Mouse (Mus musculus) layer of hippocampus, adult 8-10 months (tissue): ENCODE measurements around the gene Hoxd10. TPM values are rescaled to one million over a fixed set of nuclear protein-coding genes. Genes with fewer than 3 reads are reported as not detected.

Experiments used
- DNase-seq, 2 experiments: peaks; one replicate each; pipeline ENCODE4 v3.0.0; 2022; ENCODE audit warnings: low spot score in 2 of 2
- total RNA-seq, 4 experiments: library from RNA; stranded (reverse); gene quantifications; 2 replicates each; pipeline ENCODE4 v1.2.4; 2022

Gene Hoxd10
- total RNA-seq, 4 experiments from 2014 or later: not detected

DNA sequence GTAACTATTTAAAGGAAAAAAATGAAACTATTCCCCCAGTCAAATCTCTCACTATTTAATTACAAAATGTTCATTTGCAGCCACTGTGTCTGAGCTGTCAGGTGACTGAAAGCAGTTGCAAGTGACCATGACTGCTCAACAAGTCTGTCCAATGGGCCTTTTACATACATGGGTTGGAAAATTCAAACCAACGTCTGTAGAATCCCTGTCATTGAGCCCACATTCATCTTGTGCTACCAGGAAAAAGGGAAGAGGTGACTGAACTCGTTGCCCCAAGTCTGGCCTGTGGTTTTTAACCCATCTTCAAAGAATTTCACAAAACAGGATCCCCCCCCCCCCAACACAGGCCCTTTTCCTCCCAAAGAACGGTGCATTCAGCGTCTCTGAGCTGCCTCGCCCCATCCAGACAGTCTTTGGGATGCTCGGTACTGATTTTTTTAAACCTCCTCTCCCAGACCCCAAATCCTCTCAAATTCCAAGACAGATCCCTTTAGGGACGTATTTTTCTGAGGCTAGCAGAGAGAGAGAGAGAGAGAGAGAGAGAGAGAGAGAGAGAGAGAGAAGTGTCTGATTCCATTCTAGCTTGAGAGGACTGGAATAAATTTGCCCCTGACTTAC, 4.2 kb downstream of the Hoxd10 start:
- DNase-seq: no peak

DNA sequence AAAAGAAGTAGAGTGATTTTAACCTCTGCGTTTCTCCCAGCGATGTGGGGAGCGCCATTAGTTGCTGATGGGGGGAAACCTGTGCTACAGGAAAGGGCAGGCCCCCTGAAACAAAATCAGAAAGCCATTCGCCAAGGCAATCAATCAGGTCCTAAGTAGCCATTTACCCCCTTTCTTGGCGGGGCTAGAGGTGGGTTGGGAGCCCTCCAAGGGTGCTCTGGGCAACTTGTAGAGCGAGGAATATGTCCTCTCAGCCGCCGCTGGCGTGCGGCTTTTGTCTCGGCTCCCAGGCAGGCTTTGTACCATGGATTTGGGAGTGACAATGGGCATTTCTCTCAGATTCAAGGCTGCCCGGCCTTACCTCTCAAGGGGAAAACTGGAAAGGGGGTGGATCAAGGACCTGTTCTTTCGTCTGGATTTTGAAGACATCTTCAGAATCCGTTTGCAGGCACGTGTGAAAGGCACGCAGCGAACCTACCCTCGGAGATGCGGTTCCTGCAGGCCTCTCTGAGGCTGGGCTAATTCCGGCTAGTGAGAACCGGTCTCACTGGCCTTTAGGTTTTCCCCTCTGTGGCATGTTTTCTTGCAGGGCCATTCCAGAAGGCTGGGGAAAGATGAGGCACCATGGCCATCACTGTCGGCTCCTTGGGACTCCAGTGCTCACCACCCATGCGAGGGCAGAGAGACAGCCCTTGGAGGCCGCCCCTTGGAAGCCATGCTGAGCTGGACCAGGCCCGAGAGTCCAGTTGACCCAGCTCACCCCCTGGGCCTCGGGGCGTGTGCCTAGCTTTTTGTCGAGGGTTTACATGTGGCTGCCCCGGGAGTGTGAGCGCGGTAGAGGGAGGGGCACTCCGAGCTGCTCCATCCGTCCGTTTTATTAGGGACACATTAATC, 5.0 kb downstream of the Hoxd10 start:
- DNase-seq: no peak

DNA sequence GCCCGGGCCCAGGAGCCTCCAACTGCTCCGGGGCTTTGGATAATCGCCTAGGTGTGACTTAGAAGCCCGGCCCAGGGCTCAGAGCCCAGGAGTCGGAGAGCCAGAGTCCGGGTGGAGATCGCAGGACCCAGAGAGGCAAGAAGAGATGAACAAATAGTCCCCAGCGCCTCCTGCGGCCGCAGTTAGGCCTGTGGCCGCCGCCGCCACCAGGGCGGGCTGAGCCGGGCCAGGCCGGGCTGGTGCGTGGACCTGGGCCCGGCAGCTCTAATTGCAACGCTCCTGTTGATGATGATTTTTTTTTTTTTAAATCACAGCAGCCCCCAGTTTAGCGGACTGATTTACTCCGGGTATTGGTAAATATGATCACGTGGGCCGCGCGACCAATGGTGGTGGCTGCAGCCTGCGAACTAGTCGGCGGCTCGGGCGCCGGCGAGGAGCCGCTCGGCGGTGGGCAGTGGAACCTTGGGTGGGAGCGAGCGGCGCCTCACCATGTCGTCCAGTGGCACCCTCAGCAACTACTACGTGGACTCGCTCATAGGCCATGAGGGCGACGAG, 5.9 kb downstream of the Hoxd10 start, which contains the start of gene Hoxd9:
Gene Hoxd9 (plus strand): TSS at position 161 of the 555 bp plus-strand sequence.
- no peak for DNase-seq

DNA sequence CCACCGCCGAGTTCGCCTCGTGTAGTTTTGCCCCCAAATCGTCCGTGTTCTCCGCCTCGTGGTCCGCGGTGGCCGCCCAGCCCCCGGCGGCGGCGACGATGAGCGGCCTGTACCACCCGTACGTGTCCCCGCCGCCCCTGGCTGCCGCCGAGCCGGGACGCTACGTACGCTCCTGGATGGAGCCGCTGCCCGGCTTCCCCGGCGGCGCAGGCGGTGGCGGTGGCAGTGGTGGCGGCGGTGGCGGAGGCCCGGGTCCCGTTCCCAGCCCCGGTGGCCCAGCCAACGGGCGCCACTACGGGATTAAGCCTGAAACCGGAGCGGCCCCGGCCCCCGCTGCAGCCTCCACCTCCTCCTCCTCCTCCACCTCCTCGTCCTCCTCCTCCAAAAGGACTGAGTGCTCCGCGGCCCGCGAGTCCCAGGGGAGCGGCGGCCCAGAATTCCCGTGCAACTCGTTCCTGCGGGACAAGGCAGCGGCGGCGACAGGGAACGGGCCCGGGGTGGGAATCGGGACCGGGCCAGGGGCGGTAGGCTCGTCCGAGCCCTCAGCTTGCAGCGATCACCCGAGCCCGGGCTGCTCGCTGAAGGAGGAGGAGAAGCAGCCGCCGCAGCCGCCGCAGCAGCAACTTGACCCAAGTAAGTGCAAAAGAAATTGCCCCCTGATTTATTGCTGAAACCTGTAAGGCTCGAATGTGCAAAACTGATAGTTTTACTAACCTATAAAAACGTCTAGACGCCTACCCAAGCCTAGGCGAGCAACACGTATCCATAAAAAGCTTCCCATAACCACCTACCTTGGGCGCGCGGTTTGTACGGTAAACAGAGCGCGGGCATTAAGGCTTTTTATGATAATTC, 6.7 kb downstream of the Hoxd10 start:
- DNase-seq: no peak

DNA sequence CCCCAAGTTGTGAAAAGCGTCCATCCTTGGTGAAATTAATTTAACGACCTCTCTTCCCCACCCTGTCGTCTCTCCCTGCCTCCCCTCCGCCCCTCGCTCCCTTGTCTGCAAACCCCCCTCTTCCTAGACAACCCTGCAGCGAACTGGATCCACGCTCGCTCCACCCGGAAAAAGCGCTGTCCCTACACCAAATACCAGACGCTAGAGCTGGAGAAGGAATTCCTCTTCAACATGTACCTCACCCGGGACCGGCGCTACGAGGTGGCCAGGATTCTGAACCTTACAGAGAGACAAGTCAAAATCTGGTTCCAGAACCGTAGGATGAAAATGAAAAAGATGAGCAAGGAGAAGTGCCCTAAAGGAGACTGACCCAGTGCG, 7.3 kb downstream of the Hoxd10 start:
- DNase-seq: no peak

DNA sequence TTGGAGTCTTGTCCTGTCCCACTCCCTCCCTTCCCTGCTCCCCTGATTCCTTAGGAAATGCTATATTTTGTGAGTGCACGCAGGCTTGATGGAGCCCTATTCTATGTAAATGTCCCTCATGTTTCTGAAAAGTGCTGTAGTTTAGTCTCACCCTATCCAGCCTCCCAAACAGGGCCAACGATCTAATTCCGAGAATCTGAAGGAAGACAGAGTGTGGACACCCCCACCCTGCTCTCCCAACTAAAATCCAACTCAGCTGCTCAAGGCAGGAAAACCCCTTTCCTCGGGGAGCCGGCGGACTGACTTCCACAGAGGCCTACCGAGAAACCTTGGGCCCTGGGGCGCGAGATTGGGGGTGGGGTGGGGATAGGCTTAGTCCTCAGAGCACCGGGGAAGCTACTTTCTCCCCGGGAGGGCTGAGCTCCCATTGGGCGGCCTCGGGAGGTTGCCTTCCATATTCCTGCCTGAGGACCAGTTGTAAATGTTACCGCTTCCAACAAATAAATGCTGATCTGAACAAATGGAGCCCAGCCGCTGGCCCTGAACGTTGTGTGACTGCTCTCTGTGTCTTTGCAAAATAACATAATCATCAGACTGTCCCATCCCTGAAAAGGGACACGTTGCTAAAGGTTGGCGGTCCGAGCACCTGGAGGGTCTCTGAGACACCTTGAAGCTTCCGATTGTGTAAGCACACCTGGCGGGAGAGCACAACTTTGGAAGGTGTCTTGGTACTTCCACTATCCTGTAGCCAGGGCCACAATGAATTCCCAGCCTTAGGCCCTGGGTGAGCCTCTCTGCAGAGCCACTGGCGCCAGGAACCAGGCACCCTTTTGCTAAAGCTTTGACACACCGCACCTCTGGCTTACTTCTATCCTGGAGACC, 8.2 kb downstream of the Hoxd10 start:
- DNase-seq: no peak

DNA sequence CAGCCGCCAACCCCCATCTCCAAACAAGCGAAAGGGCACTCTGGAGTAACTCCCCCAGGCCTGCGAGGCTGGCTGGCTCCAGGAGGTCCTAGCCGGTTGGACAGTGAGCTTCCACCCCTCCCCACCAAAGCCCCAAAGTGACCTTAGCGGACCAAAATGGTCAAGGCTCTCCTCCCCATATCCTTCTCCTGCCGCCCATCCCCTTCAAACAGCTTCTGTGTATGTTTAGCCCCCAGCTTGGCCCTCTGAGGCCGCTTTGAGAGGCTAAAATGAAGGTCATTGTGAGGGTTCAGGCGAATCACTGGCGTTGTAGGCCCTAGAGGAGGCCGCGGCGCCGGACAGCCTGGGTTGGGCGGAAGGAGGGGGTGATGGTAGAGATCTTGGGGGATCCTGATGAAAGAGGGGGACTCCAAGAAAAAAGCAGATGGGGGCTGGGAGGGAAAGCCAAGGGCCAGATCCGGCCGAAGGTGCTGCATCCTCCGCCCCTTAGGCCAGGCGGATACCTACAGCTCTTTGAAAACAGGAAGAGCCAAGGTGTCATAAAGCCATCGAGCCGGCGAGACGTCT, 8.9 kb downstream of the Hoxd10 start:
- DNase-seq: no peak

DNA sequence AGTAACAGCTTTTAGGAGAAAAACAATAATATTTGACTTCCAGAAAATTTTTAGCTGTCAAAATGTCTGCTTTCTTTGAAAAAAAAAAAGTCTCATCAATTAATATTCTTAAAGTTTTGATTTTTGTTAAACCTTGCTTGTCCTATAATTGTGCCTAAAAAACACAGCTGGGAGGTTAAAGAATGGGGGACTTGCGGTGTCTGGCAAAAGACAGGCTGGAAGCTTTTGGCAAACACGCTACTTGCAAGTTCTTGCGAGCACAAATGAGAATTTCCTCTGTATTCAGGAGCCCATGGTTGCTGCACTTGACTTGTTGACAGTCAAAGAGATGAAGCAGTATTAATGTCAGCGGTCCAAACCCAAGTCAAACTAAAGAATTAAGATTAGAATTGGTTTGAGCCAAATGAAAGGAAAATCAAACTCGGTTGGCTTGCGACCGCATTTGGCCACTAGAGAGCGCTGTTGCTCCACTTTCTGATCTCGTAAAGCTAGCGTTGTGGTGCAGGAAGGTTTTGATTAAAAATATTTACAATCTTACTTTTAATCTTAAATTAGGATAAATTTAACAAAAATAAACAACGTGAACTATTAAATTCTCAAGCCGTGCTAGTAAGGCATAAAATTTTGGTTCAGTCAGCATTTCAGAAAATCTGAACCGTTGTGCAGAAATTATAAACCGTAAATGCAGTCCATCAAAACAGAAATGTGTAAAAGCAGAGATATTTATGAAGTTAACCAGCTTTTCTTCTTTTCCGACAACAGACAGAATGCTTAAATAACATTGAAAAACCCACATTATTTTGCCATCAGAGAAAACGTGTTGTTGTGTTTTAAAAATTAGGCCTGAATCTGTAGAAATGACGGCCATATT, 10.5 kb downstream of the Hoxd10 start:
- peak; percentile 35 to 82 for DNase-seq

DNA sequence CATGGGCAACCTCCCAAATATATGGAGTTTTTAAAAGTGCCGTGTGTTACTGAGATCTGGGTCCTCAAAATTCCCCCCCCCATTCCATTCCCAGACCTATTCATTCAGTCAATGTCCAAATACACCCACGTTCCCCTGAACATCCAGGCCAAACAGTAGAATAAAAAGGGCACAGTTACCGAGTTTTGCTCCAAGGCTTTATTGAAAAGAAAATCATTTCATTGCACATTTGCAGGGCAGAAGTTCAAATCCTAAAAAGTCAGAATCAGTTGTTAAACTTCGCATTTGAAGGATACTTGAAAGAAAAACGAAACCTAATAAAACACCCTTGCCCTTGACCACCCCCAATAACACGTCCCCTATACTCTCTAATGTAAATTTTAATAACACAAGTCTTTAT, 11.1 kb downstream of the Hoxd10 start:
- no peak for DNase-seq

DNA sequence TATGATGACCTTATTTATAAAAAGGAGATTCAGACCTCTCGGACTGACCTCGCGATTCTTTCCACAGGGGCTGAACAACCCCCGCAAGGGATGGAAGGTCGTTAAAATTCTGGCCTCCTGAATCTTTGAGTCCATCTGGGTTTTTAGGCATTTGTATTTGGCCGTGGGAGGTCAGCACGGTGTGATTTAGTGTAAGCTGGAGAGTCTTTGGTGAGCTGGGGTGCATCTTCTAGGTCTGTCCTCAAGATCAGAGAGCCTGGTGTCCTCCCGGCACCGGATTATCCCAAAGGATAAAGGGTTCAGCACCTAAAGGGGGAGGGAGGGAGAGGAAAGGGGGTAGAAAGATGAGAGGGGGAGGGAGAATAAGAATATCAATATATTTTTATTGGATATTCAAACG, 11.6 kb downstream of the Hoxd10 start:
- no peak for DNase-seq

DNA sequence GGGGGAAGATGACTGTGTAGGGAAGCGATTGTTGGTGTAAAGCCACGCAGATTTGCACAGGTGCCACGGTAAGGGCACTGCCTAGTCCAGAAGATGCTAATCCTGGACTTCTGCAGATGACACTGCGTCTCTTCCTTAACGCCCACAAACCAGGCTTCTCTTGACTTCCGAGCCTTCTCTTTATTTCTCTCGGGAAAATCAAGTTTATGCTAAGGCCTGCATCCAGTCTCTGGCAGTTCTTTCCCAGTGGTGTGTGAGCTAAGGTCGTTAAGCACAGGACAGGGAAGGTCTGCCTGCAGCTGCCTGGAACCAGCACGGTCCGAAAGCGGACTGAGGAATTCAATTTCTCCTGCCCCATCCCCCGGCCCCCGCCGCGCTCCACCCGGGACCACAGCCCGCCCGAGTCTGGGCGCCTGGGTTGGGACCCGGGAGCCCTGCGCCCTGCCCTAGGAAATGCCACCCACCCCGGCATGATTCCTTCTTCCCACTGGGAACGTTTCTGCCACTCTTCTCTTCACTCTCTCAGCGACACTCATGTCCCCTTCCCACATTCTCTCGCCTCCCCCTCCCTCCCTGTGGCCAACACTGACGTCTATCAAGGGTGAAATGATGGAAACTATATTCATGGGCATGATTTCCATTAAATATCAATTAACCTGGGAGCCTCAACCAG, 12.1 kb downstream of the Hoxd10 start:
- DNase-seq: no peak

DNA sequence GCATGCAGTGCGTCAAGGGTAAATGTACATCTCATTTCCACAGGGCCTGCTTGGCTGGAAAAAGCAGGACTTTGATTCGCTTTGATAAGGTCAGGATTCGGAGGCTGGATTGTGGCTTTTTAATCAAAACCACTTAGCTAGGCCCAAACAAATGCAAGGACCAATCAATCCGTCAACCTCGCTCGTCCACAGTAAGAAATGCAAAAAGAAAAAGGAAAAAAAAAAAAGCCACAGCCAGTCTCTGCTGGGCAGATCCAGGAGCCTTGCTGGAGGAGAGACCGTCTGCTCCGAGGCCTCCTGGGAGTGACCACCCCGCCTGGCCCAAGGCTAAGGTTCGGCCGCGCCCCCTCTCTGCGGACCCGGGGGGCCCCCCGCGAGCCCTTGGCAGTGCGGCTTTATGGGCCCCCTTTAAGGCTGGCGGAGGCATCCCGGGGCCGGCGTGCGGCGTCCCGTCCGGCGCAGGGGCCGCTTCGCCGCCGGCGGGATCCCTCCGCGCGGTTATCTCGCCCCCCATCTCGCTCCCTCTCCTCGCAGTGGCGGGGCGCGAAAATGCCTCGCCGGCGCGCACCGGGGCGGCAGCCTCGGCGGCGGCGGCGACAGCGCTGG, 12.8 kb downstream of the Hoxd10 start, which contains the start of gene Hoxd8:
Gene Hoxd8 (plus strand): TSS at position 223 of the 606 bp plus-strand sequence.
- no peak for DNase-seq

DNA sequence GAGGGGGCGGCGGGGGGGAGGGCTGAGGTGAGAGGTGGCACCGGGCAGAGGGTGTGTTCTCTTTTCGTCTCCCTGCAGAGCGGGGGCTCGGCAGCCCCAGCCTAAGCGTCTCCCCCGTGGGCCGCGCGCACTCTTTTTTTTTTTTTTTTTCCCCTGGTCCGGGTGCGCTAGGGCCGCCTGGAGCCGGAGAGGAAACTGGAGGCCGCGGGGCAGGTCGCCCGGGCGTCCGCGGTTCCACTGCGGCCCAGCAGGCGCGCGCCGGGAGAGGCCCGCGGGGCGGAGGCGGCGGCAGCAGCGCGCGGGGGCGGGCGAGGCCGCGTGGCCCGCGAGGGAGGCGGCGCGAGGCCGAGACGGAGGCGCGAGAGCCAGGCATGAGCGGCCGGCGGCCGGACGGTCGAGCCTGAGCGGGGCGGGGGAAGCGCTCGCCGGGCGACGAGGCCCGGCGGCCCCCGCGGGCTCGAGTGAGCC, 13.3 kb downstream of the Hoxd10 start:
- no peak for DNase-seq

DNA sequence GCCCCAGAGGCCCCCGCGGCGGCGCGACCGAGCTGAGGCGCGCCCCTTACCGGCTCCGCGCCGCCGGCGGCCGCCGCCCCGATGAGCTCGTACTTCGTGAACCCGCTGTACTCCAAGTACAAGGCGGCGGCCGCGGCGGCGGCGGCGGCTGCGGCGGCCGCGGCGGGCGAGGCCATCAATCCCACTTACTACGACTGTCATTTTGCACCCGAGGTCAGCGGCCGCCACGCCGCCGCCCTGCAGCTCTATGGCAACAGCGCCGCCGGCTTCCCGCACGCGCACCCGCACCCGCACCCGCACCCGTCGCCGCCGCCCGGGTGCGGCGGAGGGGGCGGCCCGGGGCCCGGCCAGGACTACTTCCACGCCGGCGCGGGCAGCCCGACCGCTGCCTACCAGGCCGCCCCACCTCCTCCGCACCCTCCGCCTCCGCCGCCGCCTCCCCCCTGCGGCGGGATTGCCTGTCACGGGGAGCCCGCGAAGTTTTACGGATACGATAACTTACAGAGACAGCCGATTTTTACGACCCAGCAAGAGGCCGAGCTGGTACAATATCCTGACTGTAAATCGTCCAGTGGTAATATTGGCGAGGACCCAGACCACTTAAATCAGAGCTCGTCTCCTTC, 13.9 kb downstream of the Hoxd10 start:
- DNase-seq: no peak

DNA sequence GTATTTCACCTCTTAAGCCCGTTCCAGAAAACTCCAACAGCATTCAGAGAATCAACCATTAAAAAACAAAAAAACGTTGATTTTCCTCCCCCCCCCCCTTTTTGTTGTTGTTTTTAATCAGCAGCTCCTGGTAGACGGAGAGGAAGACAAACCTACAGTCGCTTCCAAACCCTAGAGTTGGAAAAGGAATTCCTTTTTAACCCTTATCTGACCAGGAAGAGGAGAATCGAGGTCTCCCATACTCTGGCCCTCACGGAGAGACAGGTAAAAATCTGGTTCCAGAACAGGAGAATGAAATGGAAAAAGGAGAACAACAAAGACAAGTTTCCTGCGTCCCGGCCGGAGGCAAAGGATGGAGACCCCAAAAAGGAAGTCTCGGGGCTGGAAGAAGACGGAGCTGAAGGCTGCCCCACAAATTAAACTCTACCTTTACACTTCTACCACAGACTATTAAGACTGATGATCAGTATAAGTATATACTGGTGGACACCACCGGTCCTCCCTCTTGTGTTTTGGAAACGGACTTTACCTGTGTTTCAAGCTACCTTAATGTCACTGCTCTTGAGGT, 14.8 kb downstream of the Hoxd10 start:
- no peak for DNase-seq

DNA sequence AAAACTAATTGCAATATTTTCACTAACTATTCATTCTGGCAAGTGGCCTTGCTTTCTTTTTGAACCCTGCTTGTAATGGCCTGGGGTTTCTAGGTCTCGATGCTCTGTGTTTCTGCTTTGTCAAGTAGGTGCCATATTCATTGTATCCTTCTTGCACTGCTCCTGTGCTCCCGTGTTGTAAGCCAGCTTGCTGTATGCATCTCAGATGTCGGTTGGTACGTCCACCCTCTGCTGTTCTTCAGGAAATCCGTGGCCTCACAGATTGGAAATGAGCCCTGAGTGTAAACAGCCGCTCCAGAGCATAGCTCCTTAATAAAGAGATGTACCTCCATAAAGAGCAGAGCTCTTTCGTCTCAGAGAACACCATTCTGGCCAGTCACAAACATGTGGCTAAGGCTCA, 15.9 kb downstream of the Hoxd10 start:
- DNase-seq: no peak

DNA sequence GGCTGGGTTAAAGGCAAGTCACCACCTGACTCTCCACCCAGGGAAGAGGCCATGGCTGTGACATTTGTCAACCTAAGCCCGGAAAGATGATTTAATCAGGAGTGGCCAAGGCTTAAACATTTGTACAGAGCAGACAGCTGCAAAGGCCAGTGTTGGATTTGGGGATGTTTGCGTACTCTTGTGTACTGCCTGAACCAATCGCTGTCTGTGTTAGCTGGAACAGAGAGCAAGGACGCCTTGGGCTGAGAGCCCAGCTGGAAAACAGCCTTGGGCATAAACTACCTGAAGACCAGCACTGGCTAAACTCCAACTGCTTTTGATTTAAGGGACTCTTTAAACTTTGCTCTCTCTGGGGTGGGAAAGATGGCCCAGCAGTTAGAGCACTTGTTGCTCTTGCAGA, 17.0 kb downstream of the Hoxd10 start:
- no peak for DNase-seq
